Mouse (Mus musculus): ENCODE results near the gene Sema4a.

The Sema4a gene

GRCm38 (mm10) chr3:88425708-88426420 lies 35.1 kb downstream of the Sema4a start:
- no peak for DNase-seq

- no peak for DNase-seq
Measured at GRCm38 (mm10) chr3:88425330-88425689, 35.7 kb downstream of the Sema4a start.

- DNase-seq: peak; percentile 96
Measured at GRCm38 (mm10) chr3:88424605-88425329, 36.2 kb downstream of the Sema4a start, which contains the start of gene Slc25a44. Slc25a44 (minus strand) TSS chr3:88425139.

GRCm38 (mm10) chr3:88422020-88422720 lies 38.8 kb downstream of the Sema4a start:
- peak; percentile 34 to 84 for DNase-seq

GRCm38 (mm10) chr3:88420771-88421170 lies 40.2 kb downstream of the Sema4a start:
- DNase-seq: peak in 1 of 2 experiments; percentile 81

GRCm38 (mm10) chr3:88418016-88418415 lies 43.0 kb downstream of the Sema4a start:
- DNase-seq: no peak

GRCm38 (mm10) chr3:88415668-88416067 lies 45.3 kb downstream of the Sema4a start:
- no peak for DNase-seq

- DNase-seq: no peak
Measured at GRCm38 (mm10) chr3:88412636-88413035, 48.3 kb downstream of the Sema4a start.

GRCm38 (mm10) chr3:88411681-88412080 lies 49.3 kb downstream of the Sema4a start:
- DNase-seq: no peak

GRCm38 (mm10) chr3:88410645-88411031 lies 50.3 kb downstream of the Sema4a start:
- DNase-seq: peak in 1 of 2 experiments; percentile 58

- DNase-seq: peak; percentile 96 to 98
Measured at GRCm38 (mm10) chr3:88409741-88410644, 51.0 kb downstream of the Sema4a start, which contains the start of gene Pmf1. Pmf1 (minus strand) TSS chr3:88410331.

GRCm38 (mm10) chr3:88408953-88409352 lies 52.0 kb downstream of the Sema4a start:
- peak in 1 of 2 experiments; percentile 42 for DNase-seq

GRCm38 (mm10) chr3:88407529-88407928 lies 53.5 kb downstream of the Sema4a start:
- DNase-seq: peak in 1 of 2 experiments; percentile 10

- peak; percentile 71 to 72 for DNase-seq
Measured at GRCm38 (mm10) chr3:88407090-88407489, 53.9 kb downstream of the Sema4a start.

- DNase-seq: peak in 1 of 2 experiments; percentile 15
Measured at GRCm38 (mm10) chr3:88403522-88404230, 57.3 kb downstream of the Sema4a start.

- no peak for DNase-seq
Measured at GRCm38 (mm10) chr3:88398666-88399065, 62.3 kb downstream of the Sema4a start.

GRCm38 (mm10) chr3:88395742-88396141 lies 65.2 kb downstream of the Sema4a start:
- no peak for DNase-seq

- no peak for DNase-seq
Measured at GRCm38 (mm10) chr3:88395288-88395687, 65.7 kb downstream of the Sema4a start.

- DNase-seq: no peak
Measured at GRCm38 (mm10) chr3:88393776-88394375, 67.1 kb downstream of the Sema4a start.

Measured in kidney, postnatal 25 days (tissue).